Mouse (Mus musculus): ENCODE measurements around the gene Tlcd2. TPM values are rescaled to one million over a fixed set of nuclear protein-coding genes. Genes with fewer than 3 reads are reported as not detected.

Tlcd2 gene
- polyA plus RNA-seq, 1 experiment from 2014 or later = 11.0 TPM

DNA sequence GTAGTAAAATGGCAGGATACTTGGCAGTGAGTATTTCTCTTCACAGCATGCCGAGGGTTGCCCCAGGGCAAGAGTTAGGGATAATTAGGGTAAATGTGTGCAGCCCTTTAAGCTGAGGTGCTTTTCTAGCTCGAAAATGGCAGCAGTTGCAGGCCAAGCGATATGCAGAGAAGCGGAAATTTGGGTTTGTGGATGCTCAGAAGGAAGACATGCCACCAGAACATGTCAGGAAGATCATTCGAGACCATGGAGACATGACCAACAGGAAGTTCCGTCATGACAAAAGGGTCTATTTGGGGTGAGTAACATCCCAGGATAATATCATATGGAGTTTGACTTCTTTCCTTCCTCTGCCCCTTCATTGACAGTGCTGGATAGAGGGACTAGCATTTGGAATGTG lies 26.0 kb downstream of the Tlcd2 start:
- peaks cover 24% of the 10 kb centered on the region for H3K36me3 ChIP-seq (ENCODE audit: control insufficient read depth, insufficient read depth, low read length)
- H3K4me3 ChIP-seq (ENCODE audit: low read depth, low read length) = peak overlapping the region; percentile 99
- peaks cover 8% of the 10 kb centered on the region for H3K4me1 ChIP-seq (ENCODE audit: control insufficient read depth, insufficient read depth, low read length)
- H3K9me3 ChIP-seq (ENCODE audit: control insufficient read depth, low read length) = no peaks in the 10 kb centered on the region
- no peak for DNase-seq (ENCODE audit: low spot score)
- H3K9ac ChIP-seq (ENCODE audit: low read length) = peak overlapping the region; percentile 97
- 48% methylated on average over 6 of the region's 6 CpGs for WGBS
- H3K27me3 ChIP-seq (ENCODE audit: control insufficient read depth, insufficient read depth, low read length) = no peaks in the 10 kb centered on the region
- H3K4me2 ChIP-seq (ENCODE audit: low read depth) = peak overlapping the region; percentile 76
- H3K27ac ChIP-seq (ENCODE audit: low read depth, low read length) = no peak overlapping the region
- ATAC-seq (ENCODE audit: insufficient read depth, low FRiP score, low TSS enrichment) = no peak

DNA sequence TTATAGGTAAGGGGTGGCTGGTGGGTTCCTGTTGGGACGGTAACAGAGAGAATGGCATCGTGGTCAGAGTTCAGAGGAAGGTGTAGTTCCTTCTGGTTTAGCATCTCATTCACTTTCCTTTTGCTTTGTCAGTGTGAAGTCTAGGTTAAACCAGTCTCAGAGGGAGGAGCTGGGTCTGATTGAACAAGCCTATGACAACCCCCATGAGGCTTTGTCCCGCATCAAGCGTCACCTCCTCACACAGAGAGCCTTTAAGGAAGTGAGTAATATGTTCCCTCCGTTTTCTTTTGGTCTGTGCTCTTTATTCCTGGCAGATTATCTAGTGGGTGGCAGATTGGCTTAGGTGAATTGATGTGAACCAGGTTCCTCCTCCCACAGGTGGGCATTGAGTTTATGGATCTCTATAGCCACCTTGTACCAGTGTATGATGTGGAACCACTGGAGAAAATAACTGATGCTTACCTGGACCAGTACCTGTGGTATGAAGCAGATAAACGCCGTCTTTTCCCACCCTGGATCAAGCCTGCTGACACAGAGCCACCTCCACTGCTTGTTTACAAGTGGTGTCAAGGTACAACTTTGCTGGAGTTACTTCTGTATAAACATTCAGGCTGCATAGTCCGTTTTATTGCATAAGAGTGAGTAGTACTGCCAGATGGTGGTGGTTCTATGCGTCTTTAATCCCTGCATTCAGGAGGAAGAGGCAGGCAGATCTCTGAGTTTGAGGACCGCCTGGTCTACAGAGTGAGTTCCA lies 33.0 kb downstream of the Tlcd2 start:
- peaks cover 69% of the 10 kb centered on the region for H3K36me3 ChIP-seq (ENCODE audit: control insufficient read depth, insufficient read depth, low read length)
- no peak overlapping the region for H3K9ac ChIP-seq (ENCODE audit: low read length)
- no peak overlapping the region for H3K4me3 ChIP-seq (ENCODE audit: low read depth, low read length)
- no peak for ATAC-seq (ENCODE audit: insufficient read depth, low FRiP score, low TSS enrichment)
- no peak overlapping the region for H3K27ac ChIP-seq (ENCODE audit: low read depth, low read length)
- H3K9me3 ChIP-seq (ENCODE audit: control insufficient read depth, low read length) = no peaks in the 10 kb centered on the region
- no peak overlapping the region for H3K4me2 ChIP-seq (ENCODE audit: low read depth)
- WGBS = 96% methylated on average over 10 of the region's 10 CpGs
- H3K4me1 ChIP-seq (ENCODE audit: control insufficient read depth, insufficient read depth, low read length) = no peaks in the 10 kb centered on the region
- DNase-seq (ENCODE audit: low spot score) = no peak
- H3K27me3 ChIP-seq (ENCODE audit: control insufficient read depth, insufficient read depth, low read length) = no peaks in the 10 kb centered on the region

DNA sequence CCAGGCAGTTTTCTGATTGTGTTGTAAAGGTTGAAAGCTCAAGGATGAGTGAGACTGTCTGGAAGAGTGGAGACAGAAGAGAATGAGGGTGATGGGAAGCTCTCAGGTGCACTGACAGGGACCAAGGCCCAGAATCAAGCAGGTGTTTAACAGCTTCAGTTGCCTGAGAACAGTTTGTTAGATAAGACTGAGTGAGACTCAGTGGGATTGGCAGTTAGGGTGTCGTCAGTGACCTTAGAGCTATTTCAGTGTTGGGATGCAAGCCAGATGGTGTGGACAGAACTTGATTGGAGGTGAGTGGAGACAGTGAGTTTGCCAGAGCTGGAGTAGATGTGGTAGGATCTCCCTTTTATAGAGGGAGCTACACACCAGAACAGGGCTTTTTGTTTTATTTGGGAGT lies 36.6 kb downstream of the Tlcd2 start:
- Histone ChIP-seq H3K36me3 (ENCODE audit: control insufficient read depth, insufficient read depth, low read length) (peaks cover 73% of the 10 kb centered on the region), H3K9me3 (ENCODE audit: control insufficient read depth, low read length) (no peaks in the 10 kb centered on the region), H3K4me3 (ENCODE audit: low read depth, low read length) (no peak overlapping the region), H3K4me2 (ENCODE audit: low read depth) (no peak overlapping the region), H3K27ac (ENCODE audit: low read depth, low read length) (no peak overlapping the region), H3K4me1 (ENCODE audit: control insufficient read depth, insufficient read depth, low read length) (no peaks in the 10 kb centered on the region), H3K27me3 (ENCODE audit: control insufficient read depth, insufficient read depth, low read length) (no peaks in the 10 kb centered on the region), H3K9ac (ENCODE audit: low read length) (no peak overlapping the region)
- 94% methylated on average over 1 of the region's 1 CpGs for WGBS
- ATAC-seq (ENCODE audit: insufficient read depth, low FRiP score, low TSS enrichment) = no peak
- DNase-seq (ENCODE audit: low spot score) = no peak

DNA sequence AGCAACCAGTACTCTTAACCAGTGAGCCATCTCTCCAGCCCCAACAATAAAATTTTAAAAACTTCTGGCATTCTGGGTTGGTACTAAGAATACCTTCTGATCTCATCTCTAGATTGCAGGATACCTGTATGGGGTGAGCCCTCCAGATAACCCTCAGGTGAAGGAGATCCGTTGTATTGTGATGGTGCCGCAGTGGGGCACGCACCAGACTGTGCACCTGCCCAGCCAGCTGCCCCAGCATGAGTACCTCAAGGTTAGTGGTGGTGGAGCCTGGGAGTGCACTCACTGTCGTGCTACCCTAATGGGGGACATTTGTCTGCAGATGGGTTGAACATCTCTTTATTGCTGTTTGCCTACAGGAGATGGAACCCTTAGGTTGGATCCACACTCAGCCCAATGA lies 46.6 kb downstream of the Tlcd2 start:
- Histone ChIP-seq H3K27me3 (ENCODE audit: control insufficient read depth, insufficient read depth, low read length) (no peaks in the 10 kb centered on the region), H3K4me1 (ENCODE audit: control insufficient read depth, insufficient read depth, low read length) (peaks cover 10% of the 10 kb centered on the region; the same call in 1 of the 2 replicates), H3K4me3 (ENCODE audit: low read depth, low read length) (no peak overlapping the region), H3K36me3 (ENCODE audit: control insufficient read depth, insufficient read depth, low read length) (peaks cover 33% of the 10 kb centered on the region), H3K9ac (ENCODE audit: low read length) (no peak overlapping the region), H3K27ac (ENCODE audit: low read depth, low read length) (no peak overlapping the region), H3K9me3 (ENCODE audit: control insufficient read depth, low read length) (no peaks in the 10 kb centered on the region), H3K4me2 (ENCODE audit: low read depth) (no peak overlapping the region)
- ATAC-seq (ENCODE audit: insufficient read depth, low FRiP score, low TSS enrichment) (no peak), DNase-seq (ENCODE audit: low spot score) (no peak)
- WGBS = 96% methylated on average over 4 of the region's 4 CpGs

DNA sequence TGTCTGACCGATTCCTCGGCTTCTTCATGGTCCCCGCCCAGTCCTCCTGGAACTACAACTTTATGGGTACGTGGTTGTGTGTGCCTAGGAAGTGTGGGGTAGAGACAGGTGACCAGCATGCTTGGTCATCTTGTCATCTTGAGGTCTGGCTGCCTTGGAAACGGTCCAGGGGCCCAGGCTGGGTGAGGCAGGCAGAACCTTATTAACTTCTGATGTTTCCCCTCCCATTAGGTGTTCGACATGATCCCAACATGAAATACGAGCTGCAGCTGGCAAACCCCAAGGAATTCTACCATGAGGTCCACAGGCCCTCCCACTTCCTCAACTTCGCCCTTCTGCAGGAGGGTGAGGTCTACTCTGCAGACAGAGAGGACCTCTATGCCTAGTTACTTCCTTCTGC lies 47.4 kb downstream of the Tlcd2 start:
- Histone ChIP-seq H3K4me3 (ENCODE audit: low read depth, low read length) (no peak overlapping the region), H3K4me1 (ENCODE audit: control insufficient read depth, insufficient read depth, low read length) (peaks cover 10% of the 10 kb centered on the region; the same call in 1 of the 2 replicates), H3K27me3 (ENCODE audit: control insufficient read depth, insufficient read depth, low read length) (no peaks in the 10 kb centered on the region), H3K9ac (ENCODE audit: low read length) (no peak overlapping the region), H3K9me3 (ENCODE audit: control insufficient read depth, low read length) (no peaks in the 10 kb centered on the region), H3K36me3 (ENCODE audit: control insufficient read depth, insufficient read depth, low read length) (peaks cover 27% of the 10 kb centered on the region), H3K4me2 (ENCODE audit: low read depth) (no peak overlapping the region), H3K27ac (ENCODE audit: low read depth, low read length) (no peak overlapping the region)
- no peak for ATAC-seq (ENCODE audit: insufficient read depth, low FRiP score, low TSS enrichment)
- DNase-seq (ENCODE audit: low spot score) = no peak
- 66% methylated on average over 8 of the region's 8 CpGs for WGBS

DNA sequence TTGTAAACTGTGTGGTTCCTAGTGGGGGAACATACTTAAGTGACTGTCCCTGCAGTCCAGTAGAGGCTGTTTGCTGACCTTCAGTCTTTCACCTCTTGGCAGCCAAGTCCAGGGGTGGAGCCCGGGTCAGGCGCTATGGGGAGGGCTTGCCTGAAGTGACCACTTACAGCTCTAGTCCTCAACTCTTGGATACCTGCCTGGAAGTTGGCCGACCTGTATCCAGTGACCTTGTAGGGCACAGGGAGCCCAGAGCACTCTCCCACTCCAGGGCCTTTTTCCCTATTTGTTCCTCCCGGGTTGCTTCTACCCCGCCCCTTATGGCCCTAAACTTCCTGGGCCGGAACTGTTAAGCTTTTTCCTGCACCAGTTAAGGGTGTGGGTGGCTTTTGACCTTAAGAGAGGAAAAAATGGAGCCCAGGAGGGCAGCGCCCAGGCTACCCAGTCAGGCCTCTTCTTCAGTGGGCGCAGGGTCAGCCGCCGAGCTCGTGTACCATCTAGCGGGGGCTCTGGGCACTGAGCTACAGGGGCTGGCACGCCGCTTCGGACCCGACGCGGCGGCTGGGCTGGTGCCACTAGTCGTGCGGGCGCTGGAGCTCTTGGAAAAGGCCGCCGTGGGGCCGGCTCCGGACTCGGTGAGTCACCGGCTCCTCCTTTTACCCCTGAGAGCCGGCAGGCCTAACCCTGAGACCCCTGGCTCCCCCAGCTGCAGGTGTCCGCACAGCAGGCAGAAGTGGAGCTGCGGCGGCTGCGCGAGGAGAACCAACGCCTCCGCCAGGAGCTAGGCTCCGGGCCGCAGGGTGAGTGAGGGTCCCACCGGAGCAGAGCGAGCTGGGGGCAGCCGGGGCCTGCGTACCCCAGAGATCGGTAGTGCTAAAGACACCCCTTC lies 48.5 kb downstream of the Tlcd2 start, which contains the start of gene Rilp:
Gene Rilp, plus strand, starts transcription at position 354 of the 886 bp plus-strand sequence.
- Histone ChIP-seq H3K9ac (ENCODE audit: low read length) (peak within 1 kb of the TSS; percentile 43), H3K27me3 (ENCODE audit: control insufficient read depth, insufficient read depth, low read length) (no peaks in the 10 kb centered on the region), H3K4me2 (ENCODE audit: low read depth) (peak within 1 kb of the TSS; percentile 96), H3K4me1 (ENCODE audit: control insufficient read depth, insufficient read depth, low read length) (peaks cover 10% of the 10 kb centered on the region; the same call in 1 of the 2 replicates), H3K9me3 (ENCODE audit: control insufficient read depth, low read length) (no peaks in the 10 kb centered on the region), H3K27ac (ENCODE audit: low read depth, low read length) (peak within 1 kb of the TSS; percentile 64; the same call in 1 of the 2 replicates), H3K36me3 (ENCODE audit: control insufficient read depth, insufficient read depth, low read length) (peaks cover 22% of the 10 kb centered on the region), H3K4me3 (ENCODE audit: low read depth, low read length) (peak within 1 kb of the TSS; percentile 49)
- DNase-seq (ENCODE audit: low spot score) = no peak
- 2% methylated on average over 43 of the region's 43 CpGs for WGBS
- peak; percentile 80 for ATAC-seq (ENCODE audit: insufficient read depth, low FRiP score, low TSS enrichment)

DNA sequence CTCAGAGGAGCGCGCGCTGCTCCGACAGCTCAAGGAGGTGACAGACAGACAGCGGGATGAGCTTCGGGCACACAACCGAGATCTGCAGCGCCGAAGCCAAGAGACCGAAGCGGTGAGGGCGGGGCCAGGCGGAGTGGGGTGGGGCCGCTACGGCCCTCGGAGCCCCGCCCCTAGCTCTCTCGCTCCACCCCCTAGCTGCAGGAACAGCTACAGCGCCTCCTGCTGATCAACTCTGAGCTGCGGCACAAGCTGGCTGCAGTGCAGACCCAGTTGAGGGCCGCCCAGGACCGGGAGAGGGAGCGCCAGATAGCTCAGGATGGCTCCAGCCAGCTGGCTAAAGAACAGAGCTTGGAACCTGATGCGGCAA lies 49.1 kb downstream of the Tlcd2 start:
- peak; percentile 95 for DNase-seq (ENCODE audit: low spot score)
- Histone ChIP-seq H3K36me3 (ENCODE audit: control insufficient read depth, insufficient read depth, low read length) (peaks cover 21% of the 10 kb centered on the region), H3K4me1 (ENCODE audit: control insufficient read depth, insufficient read depth, low read length) (peaks cover 10% of the 10 kb centered on the region; the same call in 1 of the 2 replicates), H3K4me2 (ENCODE audit: low read depth) (peak overlapping the region; percentile 96), H3K9me3 (ENCODE audit: control insufficient read depth, low read length) (no peaks in the 10 kb centered on the region), H3K4me3 (ENCODE audit: low read depth, low read length) (peak overlapping the region; percentile 49), H3K27me3 (ENCODE audit: control insufficient read depth, insufficient read depth, low read length) (no peaks in the 10 kb centered on the region), H3K9ac (ENCODE audit: low read length) (peak overlapping the region; percentile 43), H3K27ac (ENCODE audit: low read depth, low read length) (peak overlapping the region; percentile 64; the same call in 1 of the 2 replicates)
- 2% methylated on average over 24 of the region's 24 CpGs for WGBS
- peak; percentile 79 for ATAC-seq (ENCODE audit: insufficient read depth, low FRiP score, low TSS enrichment)

DNA sequence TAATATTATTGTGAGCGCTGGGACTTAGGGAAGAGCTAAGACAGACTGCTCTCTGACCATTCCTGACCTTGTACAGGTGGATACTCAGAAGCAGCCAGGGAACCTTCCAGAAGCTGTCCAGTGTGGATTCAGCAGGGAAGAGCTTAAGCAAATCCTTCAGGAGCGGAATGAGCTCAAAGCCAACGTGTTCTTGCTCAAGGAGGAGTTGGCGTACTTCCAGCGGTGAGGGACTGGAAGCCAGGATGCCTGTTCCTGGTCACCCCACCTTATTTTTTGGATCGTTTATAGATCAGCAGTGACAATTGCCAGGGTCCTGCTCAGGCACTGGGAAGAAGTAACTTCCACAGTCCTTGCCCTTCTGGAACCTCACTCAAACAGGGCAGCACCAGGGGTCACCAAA lies 49.7 kb downstream of the Tlcd2 start:
- H3K27ac ChIP-seq (ENCODE audit: low read depth, low read length) = no peak overlapping the region
- no peak overlapping the region for H3K4me3 ChIP-seq (ENCODE audit: low read depth, low read length)
- H3K9ac ChIP-seq (ENCODE audit: low read length) = no peak overlapping the region
- peaks cover 18% of the 10 kb centered on the region for H3K36me3 ChIP-seq (ENCODE audit: control insufficient read depth, insufficient read depth, low read length)
- H3K27me3 ChIP-seq (ENCODE audit: control insufficient read depth, insufficient read depth, low read length) = no peaks in the 10 kb centered on the region
- H3K4me1 ChIP-seq (ENCODE audit: control insufficient read depth, insufficient read depth, low read length) = peaks cover 10% of the 10 kb centered on the region; the same call in 1 of the 2 replicates
- no peaks in the 10 kb centered on the region for H3K9me3 ChIP-seq (ENCODE audit: control insufficient read depth, low read length)
- H3K4me2 ChIP-seq (ENCODE audit: low read depth) = no peak overlapping the region
- DNase-seq (ENCODE audit: low spot score) (no peak), ATAC-seq (ENCODE audit: insufficient read depth, low FRiP score, low TSS enrichment) (no peak)
- WGBS = 92% methylated on average over 6 of the region's 6 CpGs

All from neural tube, embryonic 11.5 days (tissue).